Comparison of ENCODE assay signal across 9 mouse cellular contexts in the genomic region with DNA sequence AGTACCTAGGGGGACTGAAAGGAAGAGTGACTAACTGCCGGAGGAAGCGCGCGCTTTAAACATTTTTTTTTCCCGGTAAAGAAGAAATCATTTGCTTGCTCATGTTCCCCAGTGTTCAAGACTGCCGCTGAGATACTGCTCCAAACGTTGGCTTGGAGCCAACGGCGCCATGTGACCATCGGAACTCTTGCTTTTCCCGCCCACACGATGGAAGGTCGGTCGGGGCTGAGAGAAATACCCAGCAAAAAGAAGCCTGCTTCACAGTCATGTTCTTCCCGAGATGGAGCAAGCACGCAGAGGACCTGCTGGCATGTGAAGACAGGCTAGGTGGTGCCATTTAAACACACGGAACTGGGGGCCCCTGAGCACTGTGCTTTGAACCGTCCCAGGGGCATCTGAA.
DNase-seq lines count a peak whose midpoint lies in the region; ATAC-seq and TF ChIP-seq lines count a peak whose summit lies in the region.
"Had no signal": no experiment of that assay in that cellular context is flagged by ENCODE, and none has a peak within 500 bp of the region (broad histone marks: within the 10 kb centered on the region; RNA-seq: fewer than 3 reads in every experiment).

No protein-coding gene starts in this region.

- peaks cover 2% of the 10 kb centered on the region; the same call in 1 of the 2 replicates for H3K27me3 ChIP-seq in cerebellum, adult 2 months (ENCODE audit: control insufficient read depth, insufficient read depth, low read length)
- H3K27me3 ChIP-seq in intestine, postnatal 0 days (replicated peaks; ENCODE audit: control insufficient read depth, insufficient read depth, low read length): no peaks in the 10 kb centered on the region
- H3K27me3 ChIP-seq: forebrain, embryonic 15.5 days had no signal

- H3K9me3 ChIP-seq in intestine, postnatal 0 days (ENCODE audit: control insufficient read depth): no peaks in the 10 kb centered on the region
- H3K9me3 ChIP-seq: forebrain, embryonic 15.5 days had no signal

- H3K4me3 ChIP-seq in cerebellum, adult 2 months (replicated peaks; ENCODE audit: insufficient read depth, low read depth, low read length): no peak overlapping the region
- H3K4me3 ChIP-seq in intestine, postnatal 0 days (ENCODE audit: low read depth, low read length): no peak overlapping the region
- H3K4me3 ChIP-seq: forebrain, embryonic 15.5 days had no signal

- H3K27ac ChIP-seq in cerebellum, adult 2 months (ENCODE audit: insufficient read depth, low read length): no peak overlapping the region
- H3K27ac ChIP-seq in intestine, postnatal 0 days (ENCODE audit: low read depth, low read length): no peak overlapping the region
- H3K27ac ChIP-seq: forebrain, embryonic 15.5 days had no signal

- DNase-seq in cerebellum, adult 2 months: peak; percentile 7 to 10
- no peak for DNase-seq in cerebellum, adult 8-10 months
- peak; percentile 21 for DNase-seq in kidney, postnatal 10 days
- no peak for DNase-seq in kidney, adult 11 months
- peak; percentile 65 for DNase-seq in MEL-GATA-1-ER (ENCODE audit: extremely low read depth, low read depth)
- no peak for DNase-seq in thymus, postnatal 10 days (ENCODE audit: low spot score in 2 of 2)
- DNase-seq in urinary bladder, adult 18-20 months (ENCODE audit: low spot score in 2 of 2): no peak

- peak overlapping the region; percentile 13 for H3K4me2 ChIP-seq in intestine, postnatal 0 days (replicated peaks; ENCODE audit: low read depth)
- H3K4me2 ChIP-seq: forebrain, embryonic 15.5 days had no signal

- H3K4me1 ChIP-seq in cerebellum, adult 2 months (ENCODE audit: control insufficient read depth, insufficient read depth, low read length): no peaks in the 10 kb centered on the region
- no peaks in the 10 kb centered on the region for H3K4me1 ChIP-seq in intestine, postnatal 0 days (replicated peaks; ENCODE audit: control insufficient read depth, insufficient read depth, low read length)
- H3K4me1 ChIP-seq: forebrain, embryonic 15.5 days had no signal

- no peaks in the 10 kb centered on the region for H3K36me3 ChIP-seq in intestine, postnatal 0 days (ENCODE audit: control insufficient read depth, insufficient read depth)
- H3K36me3 ChIP-seq: forebrain, embryonic 15.5 days had no signal

- no peak for ATAC-seq in intestine, postnatal 0 days
- ATAC-seq: forebrain, embryonic 15.5 days had no signal

- 24% methylated on average over 18 of the region's 18 CpGs for WGBS in cerebellum, adult 2 months
- WGBS in intestine, postnatal 0 days: 49% methylated on average over 18 of the region's 18 CpGs

- TF ChIP-seq POLR2A in cerebellum, adult 2 months (IDR thresholded peaks at IDR 0.05; ENCODE audit: borderline replicate concordance, insufficient read depth, low read length): no peak

- H3K9ac ChIP-seq in intestine, postnatal 0 days (ENCODE audit: low read depth, low read length): no peak overlapping the region
- H3K9ac ChIP-seq: forebrain, embryonic 15.5 days had no signal

- TF ChIP-seq CTCF in cerebellum, adult 2 months (IDR thresholded peaks at IDR 0.05; ENCODE audit: borderline replicate concordance, insufficient read depth, low read depth, low read length): no peak
- TF ChIP-seq CTCF in intestine, postnatal 0 days (IDR thresholded peaks at IDR 0.05; ENCODE audit: low read depth): no peak

Comparison
In these comparisons a context has a peak if more than half of its experiments do, and no peak if none do; other contexts are left out.
1. DNase-seq: peak in cerebellum, adult 2 months (2 of 2), kidney, postnatal 10 days (single experiment) and MEL-GATA-1-ER (single experiment); none in cerebellum, adult 8-10 months (single experiment), kidney, adult 11 months (single experiment), thymus, postnatal 10 days (0 of 2) and urinary bladder, adult 18-20 months (0 of 2).